Mouse (Mus musculus) neutrophil, adult 5-6 weeks (primary cell): ENCODE measurements at regions not wholly inside any gene's neighbourhood (a gene's known extent, or its start where the extent isn't known, plus 50 kb on each side); places are given as distances from the start of the nearest gene placed in this dataset.

Source experiments
- ATAC-seq: fragments of 151-379, 151-347 bp; 2 replicates; pipeline ENCODE4 v1.8.0; 2017; ENCODE audit warnings: mild to moderate bottlenecking, moderate TSS enrichment; ENCODE audit not compliant: insufficient number of reproducible peaks, poor library complexity, low FRiP score, severe bottlenecking; ENCODE audit errors: extremely low read depth

- ATAC-seq, result no peak
These were observed 1700.9 kb upstream of the Sel1l start for GRCm38 (mm10) chr12:93549900-93550299.

- no peak for ATAC-seq
These were observed 1674.5 kb upstream of the Sel1l start for GRCm38 (mm10) chr12:93523465-93523864.

GRCm38 (mm10) chr12:93486381-93486780 is 1637.4 kb upstream of the Sel1l start:
- ATAC-seq, result no peak

GRCm38 (mm10) chr12:93462106-93462505 is 1613.1 kb upstream of the Sel1l start:
- ATAC-seq, result no peak

- ATAC-seq, result no peak
These were observed 1600.5 kb upstream of the Sel1l start for GRCm38 (mm10) chr12:93449436-93449835.

GRCm38 (mm10) chr12:93429218-93429617 is 1580.3 kb upstream of the Sel1l start:
- no peak for ATAC-seq

- ATAC-seq, result no peak
These were observed 1579.0 kb upstream of the Sel1l start for GRCm38 (mm10) chr12:93427988-93428387.

GRCm38 (mm10) chr12:93416381-93416780 is 1567.4 kb upstream of the Sel1l start:
- no peak for ATAC-seq

GRCm38 (mm10) chr12:93415791-93416190 is 1566.8 kb upstream of the Sel1l start:
- no peak for ATAC-seq

GRCm38 (mm10) chr12:93385578-93385977 is 1536.6 kb upstream of the Sel1l start:
- no peak for ATAC-seq

GRCm38 (mm10) chr12:93342933-93343332 is 1494.0 kb upstream of the Sel1l start:
- ATAC-seq, result no peak

GRCm38 (mm10) chr12:93342525-93342924 is 1493.6 kb upstream of the Sel1l start:
- ATAC-seq, result no peak

GRCm38 (mm10) chr12:93335520-93335919 is 1486.6 kb upstream of the Sel1l start:
- no peak for ATAC-seq

- no peak for ATAC-seq
These were observed 1463.3 kb upstream of the Sel1l start for GRCm38 (mm10) chr12:93312214-93312613.

GRCm38 (mm10) chr12:93281816-93282215 is 1432.9 kb upstream of the Sel1l start:
- no peak for ATAC-seq

GRCm38 (mm10) chr12:93273652-93274051 is 1424.7 kb upstream of the Sel1l start:
- ATAC-seq, result no peak

- ATAC-seq, result no peak
These were observed 1381.3 kb upstream of the Sel1l start for GRCm38 (mm10) chr12:93230237-93230636.

- ATAC-seq, result no peak
These were observed 1377.9 kb upstream of the Sel1l start for GRCm38 (mm10) chr12:93226826-93227225.

GRCm38 (mm10) chr12:93221179-93221922 is 1372.4 kb upstream of the Sel1l start:
- ATAC-seq, result no peak

- ATAC-seq, result no peak
These were observed 1358.6 kb upstream of the Sel1l start for GRCm38 (mm10) chr12:93207596-93207995.

- no peak for ATAC-seq
These were observed 1340.0 kb upstream of the Sel1l start for GRCm38 (mm10) chr12:93188940-93189339.
